Mouse (Mus musculus) ovary, adult 18-20 months (tissue): ENCODE data around the gene Col6a5.
A peak's percentile ranks its signal among the peaks of the same experiment; 100 is the strongest.

Source experiments
- DNase-seq: peaks from one replicate; pipeline ENCODE4 v3.0.0; 2022; ENCODE audit warnings: low spot score, mixed read lengths

Gene Col6a5

GRCm38 (mm10) chr9:105960533-105960932 is at the start of gene Col6a5:
Gene Col6a5, minus strand, starts transcription at chr9:105960643.
- peak; percentile 70 for DNase-seq

GRCm38 (mm10) chr9:105997955-105998354 is 37.5 kb upstream of the Col6a5 start:
- DNase-seq, result no peak

- no peak for DNase-seq
These were observed 32.0 kb upstream of the Col6a5 start for GRCm38 (mm10) chr9:105992425-105992824.

GRCm38 (mm10) chr9:105990099-105990498 is 29.7 kb upstream of the Col6a5 start:
- DNase-seq, result no peak

- no peak for DNase-seq
These were observed 29.0 kb upstream of the Col6a5 start for GRCm38 (mm10) chr9:105989468-105989867.

- no peak for DNase-seq
These were observed 27.7 kb upstream of the Col6a5 start for GRCm38 (mm10) chr9:105988096-105988495.

- no peak for DNase-seq
These were observed 24.6 kb upstream of the Col6a5 start for GRCm38 (mm10) chr9:105984931-105985519.

GRCm38 (mm10) chr9:105978479-105978878 is 18.0 kb upstream of the Col6a5 start:
- DNase-seq, result no peak

- DNase-seq, result no peak
These were observed 16.4 kb upstream of the Col6a5 start for GRCm38 (mm10) chr9:105976871-105977270.

GRCm38 (mm10) chr9:105976314-105976713 is 15.9 kb upstream of the Col6a5 start:
- no peak for DNase-seq

GRCm38 (mm10) chr9:105973736-105974135 is 13.3 kb upstream of the Col6a5 start:
- DNase-seq, result no peak

- no peak for DNase-seq
These were observed 11.6 kb upstream of the Col6a5 start for GRCm38 (mm10) chr9:105972031-105972430.

GRCm38 (mm10) chr9:105971351-105971894 is 11.0 kb upstream of the Col6a5 start:
- no peak for DNase-seq

- DNase-seq, result peak; percentile 3
These were observed 10.5 kb upstream of the Col6a5 start for GRCm38 (mm10) chr9:105970901-105971300.

- no peak for DNase-seq
These were observed 7.5 kb upstream of the Col6a5 start for GRCm38 (mm10) chr9:105967976-105968375.

GRCm38 (mm10) chr9:105959116-105959515 is 1.3 kb downstream of the Col6a5 start:
- DNase-seq, result no peak

- DNase-seq, result no peak
These were observed 10.7 kb downstream of the Col6a5 start for GRCm38 (mm10) chr9:105949755-105950154.

GRCm38 (mm10) chr9:105947577-105947976 is 12.9 kb downstream of the Col6a5 start:
- DNase-seq, result no peak

- DNase-seq, result no peak
These were observed 26.6 kb downstream of the Col6a5 start for GRCm38 (mm10) chr9:105933816-105934215.

- no peak for DNase-seq
These were observed 31.2 kb downstream of the Col6a5 start for GRCm38 (mm10) chr9:105929287-105929686.

GRCm38 (mm10) chr9:105928406-105929071 is 31.9 kb downstream of the Col6a5 start:
- no peak for DNase-seq

GRCm38 (mm10) chr9:105923659-105924058 is 36.8 kb downstream of the Col6a5 start:
- DNase-seq, result no peak

GRCm38 (mm10) chr9:105915186-105915585 is 45.3 kb downstream of the Col6a5 start:
- no peak for DNase-seq

GRCm38 (mm10) chr9:105910166-105910565 is 50.3 kb downstream of the Col6a5 start:
- no peak for DNase-seq
